Mouse (Mus musculus) monocyte, adult 5-6 weeks (primary cell): ENCODE results near the gene Ech1. TPM values are rescaled to one million over a fixed set of nuclear protein-coding genes. Genes with fewer than 3 reads are reported as not detected.

Source experiments
- ATAC-seq: fragments of 153-309, 156-312 bp; replicated peaks from 2 replicates; pipeline ENCODE4 v1.8.0; 2017; ENCODE audit warnings: mild to moderate bottlenecking; ENCODE audit not compliant: low TSS enrichment, insufficient number of reproducible peaks, severe bottlenecking, poor library complexity, low FRiP score
- total RNA-seq: library from RNA; stranded (forward); fragments of 200-1000, 200-491, 200-594 nt; gene quantifications from 3 replicates; pipeline ENCODE4 v1.2.3, GENCODE M21; 2017

Gene Ech1
- total RNA-seq, 1 experiment from 2014 or later: 48.7 TPM

DNA sequence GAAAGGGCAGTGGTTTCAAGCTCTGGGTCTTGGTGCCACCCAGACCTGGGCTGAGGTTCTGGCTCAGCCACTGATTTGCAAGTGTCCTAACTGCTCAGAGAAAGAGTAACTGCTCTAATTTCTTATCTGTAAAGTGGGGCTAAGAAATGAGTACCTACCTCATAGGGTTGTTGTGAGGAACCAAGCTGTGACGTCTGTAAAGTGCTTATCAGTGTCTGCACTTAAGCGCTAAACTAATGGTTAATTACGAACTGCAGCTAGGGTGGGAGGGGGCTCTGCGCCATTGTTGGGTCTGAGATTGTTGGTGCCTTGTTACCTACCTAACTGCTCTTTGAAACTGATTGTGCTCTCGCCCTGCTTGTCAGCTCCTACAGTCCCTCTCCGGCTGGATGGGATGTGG is 7.5 kb upstream of the Ech1 start:
- no peak for ATAC-seq

DNA sequence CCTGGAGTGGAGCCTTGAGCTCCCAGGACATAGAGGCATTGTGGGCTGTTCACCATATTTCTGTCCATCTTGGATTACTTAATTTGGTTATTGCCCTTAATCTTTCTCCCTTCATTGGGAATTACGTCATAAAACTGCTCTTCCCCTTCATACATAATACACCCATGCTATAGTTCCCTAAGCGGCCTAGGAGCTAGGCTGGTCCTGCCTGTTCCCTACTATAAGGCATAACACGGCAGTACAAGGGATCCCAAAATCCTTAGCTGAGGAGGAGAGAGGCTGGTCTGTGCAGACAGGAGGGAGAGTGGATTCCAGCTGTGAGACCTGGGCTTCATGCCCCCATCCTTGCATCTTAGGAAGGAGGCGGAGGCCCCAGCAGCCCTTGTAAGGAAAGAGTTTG is 7.1 kb upstream of the Ech1 start:
- no peak for ATAC-seq

DNA sequence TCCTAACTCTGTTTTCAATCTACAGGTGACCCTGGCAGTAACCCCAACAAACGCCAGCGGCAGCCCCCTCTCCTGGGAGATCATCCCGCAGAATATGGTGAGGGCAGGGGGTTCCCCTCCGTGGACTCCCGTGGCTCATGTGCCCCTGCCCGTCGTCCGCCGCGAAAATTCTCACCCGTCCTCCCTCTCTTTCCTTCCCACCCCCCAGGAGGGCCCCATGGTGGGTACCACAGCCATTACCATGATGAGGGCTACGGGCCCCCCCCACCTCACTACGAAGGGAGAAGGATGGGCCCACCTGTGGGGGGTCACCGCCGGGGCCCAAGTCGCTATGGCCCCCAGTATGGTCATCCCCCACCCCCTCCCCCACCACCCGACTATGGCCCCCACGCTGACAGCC is 6.6 kb upstream of the Ech1 start:
- ATAC-seq: no peak

DNA sequence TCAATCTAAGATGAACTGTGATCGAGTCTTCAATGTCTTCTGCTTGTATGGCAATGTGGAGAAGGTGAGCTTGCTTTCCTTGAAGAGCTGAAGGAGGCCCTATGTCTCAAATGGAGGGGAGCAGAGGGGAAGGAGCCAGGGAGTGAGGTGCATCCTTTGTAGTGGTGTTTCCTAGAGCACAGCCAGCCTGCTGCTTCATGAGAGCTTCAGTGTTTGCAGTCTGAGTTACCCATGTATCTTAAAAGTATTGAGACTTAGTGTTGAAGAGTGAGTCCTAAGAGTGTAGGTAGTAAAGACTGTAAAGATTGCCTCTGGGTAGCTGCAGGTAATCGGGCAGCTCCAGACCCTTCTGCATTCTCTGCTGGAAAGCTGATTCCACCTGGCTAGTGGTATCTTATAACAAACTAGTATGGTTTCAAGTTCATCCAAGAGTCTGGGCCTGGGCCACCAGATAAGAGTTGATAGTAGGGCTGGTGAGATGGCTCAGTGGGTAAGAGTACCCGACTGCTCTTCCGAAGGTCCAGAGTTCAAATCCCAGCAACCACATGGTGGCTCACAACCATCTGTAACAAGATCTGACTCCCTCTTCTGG is 6.1 kb upstream of the Ech1 start:
- ATAC-seq: no peak

DNA sequence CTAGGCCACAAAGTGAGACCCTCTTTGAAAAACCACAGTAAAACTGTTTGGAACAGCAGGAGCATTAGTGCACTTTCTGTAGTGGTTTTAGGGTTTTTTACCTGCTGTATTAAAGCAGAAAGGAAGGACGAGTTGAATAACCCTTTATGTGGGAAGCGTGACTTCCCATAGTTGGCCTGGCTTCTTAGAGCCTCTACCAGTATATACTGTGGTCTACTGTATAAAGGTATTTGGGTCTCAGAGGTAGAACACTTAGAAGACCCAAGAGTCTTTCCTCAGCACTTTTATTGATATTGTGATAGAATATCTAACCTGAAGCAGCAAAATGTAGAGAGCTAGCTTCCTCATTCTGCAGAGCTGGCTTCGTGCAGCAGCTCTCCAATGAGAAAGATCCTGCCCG is 5.4 kb upstream of the Ech1 start:
- ATAC-seq: no peak

DNA sequence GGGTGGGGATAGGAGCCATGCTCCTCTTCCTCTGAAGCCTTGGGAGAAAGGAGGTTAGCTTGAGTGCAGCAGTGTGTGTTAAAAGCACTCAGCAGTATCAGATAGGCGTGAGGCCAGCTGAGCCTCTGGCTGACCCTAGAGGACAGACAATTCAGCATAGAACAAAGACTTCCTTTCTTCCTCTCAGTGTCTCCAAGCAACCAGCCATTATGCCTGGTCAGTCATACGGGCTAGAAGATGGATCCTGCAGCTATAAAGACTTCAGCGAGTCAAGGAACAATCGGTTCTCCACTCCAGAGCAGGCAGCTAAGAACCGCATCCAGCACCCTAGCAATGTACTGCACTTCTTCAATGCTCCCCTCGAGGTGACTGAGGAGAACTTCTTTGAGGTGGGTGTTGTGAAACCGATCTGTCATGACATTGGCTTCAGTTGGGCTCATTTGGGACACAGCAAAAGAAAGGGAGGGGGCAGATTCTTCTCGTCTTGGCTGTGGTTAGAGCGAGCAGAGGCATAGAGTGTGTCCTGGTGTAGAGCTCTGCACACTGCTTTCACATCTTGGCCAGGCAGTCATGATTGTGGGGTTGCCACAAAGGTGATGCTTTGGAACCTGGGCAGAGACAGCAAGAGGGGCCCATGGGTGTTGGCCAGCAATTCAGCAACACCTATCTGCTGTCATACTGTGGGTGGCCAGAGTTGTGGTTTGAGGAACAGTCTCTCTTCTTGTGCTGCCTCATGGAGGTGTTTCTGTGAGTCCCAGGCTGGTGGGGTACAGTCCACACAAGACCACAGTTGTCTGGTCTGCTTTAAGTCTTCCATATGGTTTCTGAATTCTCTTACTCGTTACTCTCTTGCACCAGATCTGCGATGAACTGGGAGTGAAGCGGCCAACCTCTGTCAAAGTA is 4.4 kb upstream of the Ech1 start:
- ATAC-seq: no peak

DNA sequence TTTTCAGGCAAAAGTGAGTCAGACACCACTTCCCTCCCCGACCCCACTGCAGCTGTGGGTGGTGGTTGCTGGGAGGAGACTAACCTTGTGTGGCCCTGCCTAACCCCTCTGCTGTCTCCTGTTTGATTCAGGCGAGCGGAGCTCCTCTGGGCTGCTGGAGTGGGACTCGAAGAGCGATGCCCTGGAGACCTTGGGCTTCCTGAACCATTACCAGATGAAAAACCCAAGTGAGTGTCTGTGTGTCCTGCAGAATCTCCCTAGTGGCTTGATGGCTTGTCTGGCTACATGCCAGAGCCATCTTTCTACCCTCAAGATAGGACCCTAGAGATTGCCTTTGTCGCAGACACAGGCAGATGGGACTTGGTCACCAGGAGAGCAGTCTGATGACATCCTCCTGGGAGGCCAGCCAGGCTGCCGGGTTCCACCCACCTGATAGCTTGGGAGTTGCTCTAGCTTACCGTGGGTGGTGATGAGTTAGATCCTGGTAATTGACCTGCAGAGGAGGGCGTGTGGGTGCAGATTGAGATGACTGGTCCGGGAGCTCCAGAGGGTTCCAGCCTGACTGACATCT is 3.7 kb upstream of the Ech1 start:
- ATAC-seq: no peak; the same call in 1 of the 2 replicates

DNA sequence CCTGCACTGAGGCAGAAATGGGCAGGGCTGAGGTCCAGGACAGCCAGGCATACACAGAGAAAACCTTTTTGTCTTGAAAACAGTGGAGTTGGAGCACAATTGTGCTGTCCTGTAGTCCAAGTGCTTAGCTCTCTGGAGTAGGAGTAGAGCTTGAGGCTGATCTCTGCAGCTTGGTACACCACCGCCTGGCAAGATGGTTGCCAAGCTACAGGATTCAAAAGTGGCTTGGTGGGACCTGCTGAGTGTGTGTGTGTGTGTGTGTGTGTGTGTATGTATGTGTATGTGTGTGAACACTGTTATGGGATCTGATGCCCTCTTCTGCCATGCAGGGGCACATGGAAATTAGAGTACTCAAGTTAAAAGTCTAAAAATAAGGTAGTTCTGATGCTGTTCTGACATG is 2.5 kb upstream of the Ech1 start:
- no peak for ATAC-seq

DNA sequence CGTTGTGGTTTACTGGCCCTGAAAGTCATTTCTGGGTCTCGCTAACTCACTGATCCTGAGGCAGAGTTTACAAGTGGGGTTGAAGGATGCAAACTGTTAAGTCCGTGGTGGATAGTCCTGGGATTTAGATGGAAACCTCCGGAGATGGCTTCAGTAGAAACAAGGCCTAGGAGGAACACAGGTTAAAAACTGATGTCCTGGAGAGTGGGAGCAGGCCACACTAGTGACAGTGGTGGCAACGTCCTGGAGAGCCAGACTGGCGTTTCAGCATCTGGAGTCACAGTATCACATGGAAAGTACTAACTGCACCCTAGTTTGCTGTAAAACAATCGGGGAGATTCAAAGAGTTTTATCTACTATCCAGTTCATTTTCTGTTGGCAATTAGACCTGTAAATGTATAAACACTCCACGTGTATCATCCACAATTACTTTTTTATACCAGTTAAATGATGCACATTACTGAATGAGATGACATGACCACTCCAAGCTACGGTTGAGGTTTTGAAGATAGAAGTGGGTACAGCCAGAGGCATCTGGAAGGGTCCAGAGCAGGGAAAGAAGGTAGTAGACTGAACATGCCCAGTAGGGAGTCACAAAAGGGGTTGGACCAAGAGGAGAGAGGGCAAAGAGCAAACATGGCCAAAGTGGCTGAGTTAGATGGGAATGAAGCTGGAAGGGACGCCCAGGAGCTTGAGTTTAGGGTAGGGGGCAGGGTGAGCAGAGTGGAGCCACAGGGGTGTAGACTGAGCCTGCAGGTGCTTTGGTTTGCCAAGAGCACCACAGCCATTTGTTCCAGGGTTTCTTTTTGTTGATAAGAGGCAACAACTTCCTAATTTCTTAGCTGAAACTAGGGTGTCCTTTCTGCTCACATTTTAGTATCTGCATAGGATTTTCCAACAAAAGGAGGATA is 1.8 kb upstream of the Ech1 start:
- no peak for ATAC-seq

DNA sequence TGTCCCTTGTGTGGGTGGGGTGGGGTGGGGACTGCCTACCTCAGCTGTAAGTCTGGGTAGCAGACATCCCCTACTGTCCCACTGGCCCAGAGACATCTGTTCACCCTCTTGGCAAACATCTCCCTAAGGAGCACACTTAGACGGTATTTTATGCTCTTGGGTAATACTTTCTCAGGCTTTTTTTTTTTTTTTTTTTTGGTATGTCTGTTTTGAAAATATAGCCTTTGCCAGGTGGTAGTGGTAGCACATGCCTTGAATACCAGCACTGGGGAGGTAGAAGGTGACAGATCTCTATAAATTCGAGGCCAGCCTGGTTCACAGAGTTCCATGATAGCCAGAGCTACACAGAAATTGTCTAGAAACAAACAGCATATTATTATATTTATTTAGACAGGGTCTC is 1.1 kb upstream of the Ech1 start:
- no peak for ATAC-seq

DNA sequence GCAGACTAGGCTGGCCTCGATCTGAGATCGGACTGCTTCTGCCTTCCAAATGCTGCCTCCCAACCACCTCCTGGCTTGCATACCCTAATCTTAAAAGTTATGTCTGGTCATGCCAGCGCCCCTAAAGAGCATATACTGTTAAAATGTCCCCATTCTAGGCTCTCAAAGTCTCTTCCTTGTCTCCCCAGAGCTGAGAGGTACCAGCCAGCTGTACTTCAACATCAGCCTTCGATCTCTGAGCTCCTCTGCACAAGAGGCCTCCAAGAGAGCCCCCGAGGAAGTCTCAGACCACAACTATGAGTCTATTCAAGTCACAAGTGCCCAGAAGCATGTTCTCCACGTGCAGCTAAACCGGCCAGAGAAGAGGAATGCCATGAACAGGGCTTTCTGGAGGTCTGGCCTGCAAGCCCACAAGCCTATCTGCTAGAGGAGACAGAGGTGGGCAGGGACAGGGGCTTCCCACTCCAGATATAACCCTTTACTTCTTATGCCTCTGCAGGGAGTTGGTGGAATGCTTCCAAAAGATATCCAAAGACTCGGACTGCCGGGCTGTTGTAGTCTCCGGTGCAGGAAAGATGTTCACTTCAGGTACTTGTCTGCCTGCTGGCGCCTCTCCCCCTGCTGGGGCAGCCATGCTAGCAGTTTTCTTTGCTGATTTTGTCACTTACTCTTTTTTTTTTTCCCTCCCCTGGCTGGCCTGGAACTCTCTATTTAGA is 827 bp downstream of the Ech1 start:
- ATAC-seq: no peak

DNA sequence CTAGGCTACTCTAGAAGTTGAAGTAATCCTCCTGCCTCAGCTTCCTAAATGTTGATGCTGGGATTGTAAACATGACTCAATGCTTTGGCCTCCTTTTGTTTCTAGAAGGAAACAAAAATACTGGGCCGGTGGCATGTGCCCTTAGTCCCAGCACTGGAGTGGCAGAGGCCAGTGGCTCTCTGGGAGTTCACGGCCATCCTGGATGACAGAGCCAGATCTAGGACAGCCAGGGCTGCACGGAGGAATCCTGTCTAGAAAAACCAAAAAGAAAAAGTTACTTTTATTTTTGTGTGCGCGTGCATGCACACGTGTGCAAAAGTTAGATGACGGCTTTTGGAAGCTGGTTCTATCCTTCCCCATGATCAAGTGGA is 1.4 kb downstream of the Ech1 start:
- no peak for ATAC-seq

DNA sequence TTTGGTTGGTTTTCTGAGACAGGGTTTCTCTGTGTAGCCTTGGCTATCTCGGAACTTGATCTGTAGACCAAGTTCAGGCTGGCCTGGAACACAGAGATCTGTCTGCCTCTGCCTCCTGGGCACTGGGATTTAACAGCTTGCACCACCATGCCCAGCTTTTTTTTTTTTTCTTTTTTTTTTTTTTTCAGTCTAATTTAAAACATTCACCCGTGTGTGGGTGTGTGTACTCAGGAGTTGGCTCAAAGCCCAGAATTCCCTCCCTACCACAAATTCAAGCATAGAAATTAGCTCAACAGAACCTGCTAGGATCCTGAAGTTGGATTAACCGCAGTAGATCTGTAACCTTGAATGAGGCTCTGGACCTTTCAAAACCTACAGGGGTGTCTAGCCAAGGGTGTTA is 2.3 kb downstream of the Ech1 start:
- no peak for ATAC-seq

DNA sequence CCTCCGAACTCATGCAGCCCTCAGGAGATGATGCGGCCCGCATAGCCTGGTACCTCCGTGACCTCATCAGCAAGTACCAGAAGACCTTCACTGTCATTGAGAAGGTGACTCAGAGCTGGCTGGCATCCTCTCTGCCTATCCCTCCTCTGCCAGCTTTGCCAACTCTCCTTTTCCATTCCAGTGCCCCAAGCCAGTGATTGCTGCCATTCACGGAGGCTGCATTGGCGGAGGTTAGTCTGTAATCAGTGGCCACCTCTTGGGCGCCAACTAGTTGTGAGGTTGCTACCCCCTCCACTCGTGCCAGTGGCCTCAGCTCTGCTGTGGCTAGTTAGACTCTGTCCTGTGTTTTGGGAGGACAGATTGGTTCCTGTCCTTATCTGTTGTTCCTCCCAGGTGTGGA is 4.8 kb downstream of the Ech1 start:
- ATAC-seq: no peak

DNA sequence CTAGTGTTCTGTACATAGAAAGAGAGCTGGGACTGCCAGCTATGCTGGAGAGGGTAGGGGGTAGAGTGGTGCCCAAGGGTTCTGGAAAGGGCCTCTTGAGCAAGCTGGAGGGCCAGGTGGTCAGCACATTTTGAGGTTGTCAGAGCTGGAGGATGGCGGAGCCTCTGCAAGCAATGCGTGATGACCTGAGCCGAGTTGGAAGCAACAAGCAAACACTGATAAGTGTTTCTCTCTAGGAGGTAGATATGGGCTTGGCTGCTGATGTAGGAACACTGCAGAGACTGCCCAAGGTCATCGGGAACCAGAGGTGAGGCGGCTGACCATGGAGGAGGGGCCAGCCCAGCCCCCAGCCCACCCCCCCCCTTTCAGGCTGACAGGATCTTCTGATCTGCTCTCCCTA is 6.0 kb downstream of the Ech1 start:
- ATAC-seq: no peak

DNA sequence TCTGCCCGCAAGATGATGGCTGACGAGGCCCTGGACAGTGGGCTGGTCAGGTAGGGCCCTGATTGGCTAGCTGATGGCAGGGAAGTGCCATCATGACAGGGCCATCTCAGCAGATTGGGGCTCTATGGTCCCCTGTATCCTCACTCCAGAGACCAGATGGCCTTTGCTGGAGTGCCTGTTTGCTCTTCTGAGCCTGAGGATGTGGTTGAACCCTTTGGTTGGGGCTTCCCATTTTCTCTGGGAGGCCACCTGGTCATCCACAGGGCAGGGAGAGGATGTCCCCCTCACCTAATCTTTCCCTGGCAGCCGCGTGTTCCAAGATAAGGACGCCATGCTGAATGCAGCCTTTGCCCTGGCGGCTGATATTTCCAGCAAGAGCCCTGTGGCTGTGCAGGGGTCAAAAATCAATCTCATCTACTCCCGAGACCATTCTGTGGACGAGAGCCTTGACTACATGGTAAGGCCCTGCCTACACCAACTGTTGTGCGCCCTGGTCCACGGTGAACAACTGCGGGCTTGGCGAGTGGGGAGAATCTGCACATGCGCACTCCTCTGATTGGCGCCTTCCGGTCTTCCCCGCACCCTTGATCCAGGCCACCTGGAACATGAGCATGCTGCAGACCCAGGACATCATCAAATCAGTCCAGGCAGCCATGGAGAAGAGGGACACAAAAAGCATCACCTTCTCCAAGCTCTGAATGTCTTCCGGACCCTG is 6.6 kb downstream of the Ech1 start:
- no peak for ATAC-seq

DNA sequence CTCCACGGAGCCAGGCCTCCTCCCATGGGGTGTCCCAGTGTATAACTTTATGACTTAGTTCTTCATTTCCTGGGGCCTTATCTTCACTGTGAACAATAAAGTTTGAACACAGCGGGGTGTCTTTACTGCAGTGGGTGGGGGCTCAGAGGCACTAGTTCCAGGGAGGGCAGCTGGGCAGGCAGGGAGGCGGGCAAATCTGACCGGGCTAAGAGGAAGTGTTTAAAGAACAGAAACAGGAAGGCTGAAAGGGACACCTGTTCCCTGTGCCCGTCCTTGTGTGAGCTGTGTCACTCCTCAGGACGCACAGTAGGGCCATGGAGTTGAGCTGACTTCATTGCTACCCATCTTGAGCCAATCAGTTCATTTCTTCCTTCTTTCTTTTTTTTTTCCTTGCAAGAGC is 7.1 kb downstream of the Ech1 start:
- ATAC-seq: no peak

DNA sequence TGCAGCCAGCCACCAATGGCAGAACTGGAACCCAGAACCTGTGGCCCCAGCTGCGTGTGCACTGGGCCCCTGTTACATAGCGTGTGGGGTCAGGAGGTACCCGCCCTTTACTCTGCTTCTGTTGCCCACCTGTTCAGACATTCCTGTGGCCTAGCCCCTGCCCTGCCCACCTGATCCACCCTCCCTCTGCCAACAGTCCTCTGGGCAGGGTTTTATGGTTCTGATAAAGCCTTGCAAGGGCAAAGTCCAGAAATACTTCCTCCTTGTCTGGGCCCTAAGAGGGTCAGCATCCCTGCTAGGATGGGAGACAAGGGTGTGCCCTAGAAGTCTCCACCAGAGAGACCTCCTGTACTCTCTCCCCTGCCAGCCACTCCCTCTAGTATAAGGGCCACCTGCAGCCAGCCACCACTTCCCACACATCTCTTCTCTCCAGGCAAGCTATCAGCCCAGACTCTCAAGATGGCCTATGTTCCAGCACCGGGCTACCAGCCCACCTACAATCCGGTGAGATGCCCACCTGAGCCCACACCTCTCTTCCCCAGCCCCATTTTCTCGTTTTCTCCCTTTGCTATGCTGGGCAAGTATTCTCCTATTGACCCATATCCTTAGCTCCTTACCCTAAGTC is 8.8 kb downstream of the Ech1 start, which contains the start of gene Lgals4:
Gene Lgals4 (plus strand): TSS at position 132 of the 625 bp plus-strand sequence.
- no peak for ATAC-seq
